Mouse (Mus musculus): Measurements from ENCODE around the gene Rngtt.
A peak's percentile ranks its signal among the peaks of the same experiment; 100 is the strongest.
"Not testable (repeated sequence)": the region's sequence is repeated elsewhere in the genome, so short reads cannot be mapped to it uniquely, and the experiment has no call there.

The Rngtt gene

GRCm38 (mm10) chr4:33309764-33310757 lies at the start of gene Rngtt:
TSS of gene Rngtt (plus strand) at chr4:33310311.
- peak; percentile 97 to 99 for DNase-seq

GRCm38 (mm10) chr4:33260311-33260710 lies 49.8 kb upstream of the Rngtt start:
- peak; percentile 37 to 43 for DNase-seq

- DNase-seq: peak; percentile 93 to 96
These were observed 48.8 kb upstream of the Rngtt start for GRCm38 (mm10) chr4:33261311-33261753.

DNA sequence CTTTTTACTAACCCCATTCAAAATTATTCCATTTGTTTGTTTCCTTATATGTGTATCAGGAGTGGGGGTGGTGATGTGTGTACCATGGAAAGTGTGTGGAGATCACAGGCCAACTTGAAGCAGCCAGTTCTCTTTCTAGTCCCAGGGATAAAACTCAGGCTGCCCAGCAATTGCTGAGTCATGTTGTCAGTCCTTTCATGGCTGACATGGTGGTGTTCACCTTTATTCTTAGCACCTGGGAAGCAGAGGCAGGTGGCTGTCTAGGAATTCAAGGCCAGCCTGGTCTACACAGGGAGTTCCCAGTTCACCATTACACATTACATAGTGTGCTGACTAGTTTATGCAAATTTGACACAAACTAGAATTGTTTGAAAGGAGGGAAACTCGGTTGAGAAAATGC lies 47.2 kb upstream of the Rngtt start:
- no peak for DNase-seq

DNA sequence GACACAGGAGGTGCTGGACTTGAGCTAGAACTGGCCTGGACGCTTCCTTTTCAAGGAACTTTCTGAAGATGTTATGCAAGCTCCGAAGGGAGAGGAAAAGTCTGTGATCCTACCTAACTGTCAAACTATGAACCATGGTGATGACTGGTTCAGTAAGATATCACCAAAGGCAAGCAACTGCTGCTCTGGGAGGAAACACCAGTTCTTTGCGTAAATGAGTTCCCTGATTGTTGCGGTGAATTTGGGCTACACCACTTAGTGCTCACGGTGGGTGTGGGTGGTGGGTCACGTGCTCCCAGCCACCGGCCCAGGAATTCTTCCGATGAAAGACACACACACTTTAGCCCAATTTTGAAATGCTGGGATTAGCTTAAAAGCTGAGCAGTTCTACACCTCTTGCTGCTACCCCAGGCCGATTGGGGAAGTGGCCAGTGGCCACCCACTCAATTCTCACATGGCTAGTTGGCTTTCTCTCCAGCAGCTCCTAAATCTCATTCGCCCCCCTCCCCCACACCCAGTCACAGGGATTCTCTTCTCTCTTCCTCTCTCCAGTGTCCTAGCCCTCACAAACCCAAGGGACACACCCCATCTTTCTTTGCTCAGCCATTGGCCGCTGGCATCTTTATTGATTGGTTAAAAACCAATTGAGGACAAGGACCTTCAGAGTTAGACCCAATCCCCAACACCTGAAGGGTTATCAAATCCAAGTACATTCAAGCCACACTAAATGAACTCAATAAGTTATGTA lies 45.0 kb upstream of the Rngtt start:
- DNase-seq: no peak

DNA sequence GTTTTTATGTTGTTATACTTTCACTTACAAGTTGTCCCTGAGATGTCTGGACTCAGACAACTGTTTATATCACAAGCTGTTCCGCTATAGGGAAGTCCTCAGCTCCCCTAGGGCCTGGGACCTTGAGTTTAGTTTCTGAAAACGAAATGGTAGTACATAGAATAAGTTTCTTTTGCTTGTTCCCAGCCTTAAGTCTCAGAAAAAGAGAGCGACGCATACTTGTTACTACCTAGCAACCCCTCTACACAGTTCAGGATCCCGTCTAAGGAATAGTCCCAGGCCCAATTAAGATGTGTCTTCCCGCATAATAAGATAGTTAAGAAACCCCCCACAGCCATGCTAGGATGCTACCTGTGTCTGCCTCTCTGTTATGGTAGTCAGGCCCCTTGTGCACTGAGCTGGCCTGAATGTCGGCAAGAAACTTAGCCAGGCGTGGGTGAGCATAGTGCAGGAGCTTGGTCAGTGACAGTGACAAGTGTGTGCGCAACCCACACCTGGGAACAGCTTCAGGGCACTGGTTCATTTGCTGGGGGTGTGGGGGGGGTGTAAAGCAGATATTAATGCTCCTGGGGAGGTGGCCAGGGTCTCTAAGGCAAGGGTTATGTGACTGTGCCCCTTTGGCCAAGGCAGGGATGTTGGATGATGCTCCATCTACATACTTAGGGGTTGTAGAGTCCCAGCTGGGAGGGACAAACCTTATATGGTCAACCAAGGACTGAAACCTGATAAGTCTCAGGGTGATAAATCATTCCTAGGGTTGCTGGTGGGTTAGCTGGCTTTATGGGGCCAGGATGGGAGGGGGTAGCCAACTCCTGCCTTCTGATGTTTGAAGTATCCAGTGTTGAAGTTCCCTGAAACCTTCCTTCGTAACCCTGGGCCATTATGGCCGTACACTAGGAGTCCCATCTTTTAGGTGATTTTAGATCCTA lies 39.5 kb upstream of the Rngtt start:
- DNase-seq: no peak

- DNase-seq: no peak
These were observed 36.7 kb upstream of the Rngtt start for GRCm38 (mm10) chr4:33273437-33273836.

- DNase-seq: no peak
These were observed 28.0 kb upstream of the Rngtt start for GRCm38 (mm10) chr4:33281891-33282685.

DNA sequence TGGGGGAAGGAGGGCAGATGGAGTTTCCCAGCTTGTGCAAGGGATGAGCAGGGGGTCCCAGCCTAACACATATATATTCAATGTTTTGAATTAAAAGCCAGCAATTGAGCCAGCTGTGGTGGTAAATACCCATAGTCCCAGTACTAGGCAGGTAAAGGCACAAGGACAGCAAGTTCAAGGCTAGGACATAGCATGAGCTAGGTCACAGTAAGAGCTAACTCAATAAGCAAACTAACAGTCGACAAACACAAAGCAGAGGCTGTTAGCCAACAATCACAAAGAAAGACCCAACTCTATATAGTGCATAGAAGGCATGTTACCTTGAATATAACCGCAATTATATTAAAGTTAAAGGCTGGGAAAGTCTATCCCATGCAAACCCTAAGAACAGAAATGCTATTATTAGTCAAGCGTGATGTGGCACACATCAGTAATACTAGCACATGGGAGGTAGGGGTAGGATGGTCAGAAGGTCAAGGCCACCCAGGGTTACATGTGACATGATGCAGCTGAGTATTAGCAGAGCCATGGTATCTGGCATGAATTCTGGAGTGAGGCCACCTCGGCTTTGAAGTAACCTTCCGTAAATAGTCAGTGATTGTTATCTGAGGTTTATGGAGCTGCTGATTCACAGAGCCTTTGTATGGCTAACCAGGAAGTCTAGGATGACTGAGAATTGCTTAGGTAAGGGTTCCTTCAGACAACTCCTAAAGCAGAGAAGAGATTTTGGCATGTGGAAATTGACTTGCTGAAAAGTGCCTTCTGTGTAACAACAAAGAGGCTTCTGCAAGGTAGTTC lies 25.8 kb upstream of the Rngtt start:
- no peak for DNase-seq

DNA sequence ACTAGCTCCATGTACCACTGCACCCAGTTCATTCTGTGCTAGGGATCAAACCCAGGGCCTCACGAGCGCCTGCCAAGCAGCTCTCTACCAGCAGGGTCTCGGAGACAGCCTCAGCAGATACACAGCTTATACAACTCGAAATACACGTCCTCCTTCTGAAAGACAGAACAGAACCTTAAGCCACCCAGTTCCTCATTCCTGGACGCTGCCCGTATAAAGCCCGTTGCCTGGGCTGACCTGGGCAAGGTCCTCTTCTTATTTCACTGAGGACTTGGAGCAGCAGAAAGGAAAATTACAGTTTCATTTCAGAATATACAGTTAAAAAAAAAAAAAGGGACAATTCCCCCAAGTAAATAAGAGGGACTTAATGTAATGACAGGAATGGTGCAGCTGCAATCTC lies 24.7 kb upstream of the Rngtt start:
- no peak for DNase-seq

DNA sequence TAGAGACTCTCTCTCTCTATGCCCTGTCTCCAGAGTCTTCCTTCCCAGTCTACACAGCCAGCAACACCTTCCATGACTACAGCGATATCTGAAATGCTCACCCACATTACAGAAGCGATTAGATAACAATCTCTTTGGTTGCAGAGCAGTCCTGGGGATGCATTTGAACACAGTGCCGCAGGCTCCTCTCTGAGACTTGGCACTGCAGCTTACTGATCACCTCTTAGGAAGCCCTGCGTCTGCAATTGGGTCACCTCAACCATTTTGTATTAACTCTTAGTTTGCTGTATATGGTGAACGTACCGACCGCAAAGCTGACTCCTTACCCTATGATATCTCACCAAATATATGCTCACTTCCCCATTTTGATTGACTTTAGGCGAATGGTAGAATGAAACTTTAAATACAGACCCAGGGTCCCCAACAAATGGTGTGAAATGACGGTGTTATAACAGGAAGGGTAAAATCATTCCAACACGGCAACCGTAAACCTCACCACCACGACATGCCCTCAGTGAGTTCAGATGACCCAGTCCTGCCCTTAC lies 20.9 kb upstream of the Rngtt start:
- DNase-seq: no peak

DNA sequence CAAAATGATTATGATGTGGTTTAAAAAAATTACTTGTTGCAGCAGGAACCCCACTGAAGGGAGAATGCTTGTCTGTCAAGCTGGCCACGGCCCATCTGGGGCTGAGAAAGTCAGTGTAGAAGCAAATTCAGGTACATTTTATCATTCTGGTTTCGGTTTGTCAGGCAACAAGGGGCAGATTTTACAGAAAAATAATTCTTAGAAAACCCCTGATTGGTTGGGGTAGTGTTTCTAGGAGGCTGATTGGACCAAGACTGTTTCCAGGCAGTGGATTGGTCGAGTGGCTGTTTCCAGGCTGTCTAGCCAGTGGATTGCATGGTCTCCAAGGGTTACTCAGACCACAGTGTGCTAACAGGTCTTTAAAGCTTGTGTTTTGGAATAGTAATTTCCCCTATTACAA lies 20.1 kb upstream of the Rngtt start, which contains the start of gene Pnrc1:
Gene Pnrc1 (minus strand): TSS at position 162 of the 400 bp plus-strand sequence.
- DNase-seq: peak; percentile 28 to 29

DNA sequence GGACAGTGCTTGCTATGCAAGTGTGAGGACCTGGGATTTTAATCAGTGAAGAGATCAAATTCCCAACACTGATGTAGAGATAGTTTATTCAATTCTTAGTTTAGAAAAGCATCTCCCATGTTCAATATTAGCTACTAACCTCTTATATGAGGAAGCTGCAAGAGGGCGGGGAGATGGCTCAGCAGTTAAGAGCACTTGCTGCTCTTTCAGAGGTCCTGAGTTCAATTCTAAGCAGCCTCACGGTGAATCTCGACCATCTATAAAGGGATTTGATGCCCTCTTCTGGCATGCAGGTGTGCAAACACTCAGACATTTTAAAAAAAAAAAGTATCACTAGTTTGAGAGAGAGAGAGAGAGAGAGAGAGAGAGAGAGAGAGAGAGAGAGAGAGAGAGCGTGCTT lies 19.2 kb upstream of the Rngtt start:
- no peak for DNase-seq

- DNase-seq: peak; percentile 91 to 95
These were observed 17.4 kb upstream of the Rngtt start for GRCm38 (mm10) chr4:33292409-33293370.

- not testable (repeated sequence) for DNase-seq
These were observed 9.0 kb upstream of the Rngtt start for GRCm38 (mm10) chr4:33300891-33301665.

- no peak for DNase-seq
These were observed 7.1 kb upstream of the Rngtt start for GRCm38 (mm10) chr4:33303057-33303456.

DNA sequence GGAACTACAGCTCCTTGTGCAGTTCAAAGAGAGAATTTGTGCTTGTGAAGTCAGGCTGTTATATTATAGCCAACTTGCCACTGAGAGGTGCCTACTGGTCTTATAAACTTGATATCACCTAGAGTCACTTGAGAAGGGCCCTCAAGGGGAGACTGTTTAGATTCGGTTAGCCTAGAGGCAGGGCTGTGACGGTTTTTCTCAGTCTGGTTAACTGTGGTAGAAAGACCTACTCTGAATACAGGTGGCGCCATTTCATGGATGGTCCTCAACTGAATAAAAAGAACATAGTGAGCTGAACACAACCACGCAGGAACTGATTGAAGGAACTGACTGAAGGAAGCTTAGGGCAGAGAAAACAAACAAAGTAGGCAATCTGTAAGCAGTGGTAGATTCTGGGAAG lies 3.0 kb upstream of the Rngtt start:
- DNase-seq: no peak

- no peak for DNase-seq
These were observed 828 bp downstream of the Rngtt start for GRCm38 (mm10) chr4:33310840-33311437.
